Mouse (Mus musculus) heart, postnatal 0 days (tissue): ENCODE results near the gene Usp39.
A peak's percentile ranks its signal among the peaks of the same experiment; 100 is the strongest.

Experiments used
- CTCF ChIP-seq: IDR thresholded peaks from 2 replicates; pipeline ENCODE4 v1.5.1; 2016; ENCODE audit warnings: antibody characterized with exemption, control low read depth, low read depth
- EP300 ChIP-seq: IDR thresholded peaks from 2 replicates; pipeline ENCODE4 v1.6.1; 2016; ENCODE audit warnings: antibody characterized with exemption, low read depth

DNA sequence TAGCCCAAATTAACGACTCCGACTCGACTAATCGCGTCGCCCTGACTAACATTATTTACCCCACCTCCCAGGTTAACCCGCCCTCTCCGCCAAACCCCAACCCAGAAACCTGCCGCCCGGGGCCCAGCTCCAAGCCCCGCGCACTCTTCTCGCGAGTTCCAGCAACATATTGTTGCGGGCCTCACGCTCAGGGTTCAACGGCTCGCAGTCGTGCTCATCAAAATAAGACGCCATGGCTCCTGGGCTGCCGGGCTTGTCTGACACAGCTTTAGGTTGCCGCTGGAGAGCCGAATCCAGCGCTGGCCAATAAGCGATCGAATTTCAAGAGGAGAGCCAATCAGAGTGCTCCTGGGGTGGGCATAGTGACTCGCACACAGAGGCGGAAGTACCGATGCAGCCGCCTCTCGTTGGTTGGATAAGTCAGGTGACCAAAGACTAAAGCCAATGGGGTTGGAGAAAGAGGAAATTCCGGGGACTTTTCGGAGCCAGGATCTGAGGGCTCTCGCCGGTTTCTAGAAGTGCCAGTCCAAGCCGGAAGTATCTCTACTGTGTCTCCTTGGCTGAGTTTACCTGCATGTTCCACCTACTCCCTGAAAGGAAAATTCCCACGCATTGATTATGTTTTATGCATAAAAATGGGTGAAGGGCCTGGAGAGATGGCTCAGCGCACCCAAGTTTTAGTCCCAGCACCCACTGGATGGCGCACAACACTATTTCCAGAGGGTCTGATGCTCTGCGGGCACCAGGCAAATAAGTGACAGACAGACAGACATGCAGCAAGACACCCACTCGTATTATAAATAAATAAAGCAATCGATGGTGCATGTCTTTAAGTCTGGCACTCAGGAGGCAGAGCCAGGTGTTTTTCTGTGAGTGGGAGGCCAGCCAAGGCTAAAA is 17.4 kb upstream of the Usp39 start:
- TF ChIP-seq CTCF, result peak; percentile 41
- TF ChIP-seq EP300, result peak; percentile 87
